Mouse (Mus musculus) retina, postnatal 7 days (tissue): ENCODE results near the gene D330020A13Rik.

Source experiments
- DNase-seq: peaks from one replicate; pipeline ENCODE4 v3.0.0-alpha.2; 2012; ENCODE audit warnings: low read depth, low spot score

The D330020A13Rik gene

DNA sequence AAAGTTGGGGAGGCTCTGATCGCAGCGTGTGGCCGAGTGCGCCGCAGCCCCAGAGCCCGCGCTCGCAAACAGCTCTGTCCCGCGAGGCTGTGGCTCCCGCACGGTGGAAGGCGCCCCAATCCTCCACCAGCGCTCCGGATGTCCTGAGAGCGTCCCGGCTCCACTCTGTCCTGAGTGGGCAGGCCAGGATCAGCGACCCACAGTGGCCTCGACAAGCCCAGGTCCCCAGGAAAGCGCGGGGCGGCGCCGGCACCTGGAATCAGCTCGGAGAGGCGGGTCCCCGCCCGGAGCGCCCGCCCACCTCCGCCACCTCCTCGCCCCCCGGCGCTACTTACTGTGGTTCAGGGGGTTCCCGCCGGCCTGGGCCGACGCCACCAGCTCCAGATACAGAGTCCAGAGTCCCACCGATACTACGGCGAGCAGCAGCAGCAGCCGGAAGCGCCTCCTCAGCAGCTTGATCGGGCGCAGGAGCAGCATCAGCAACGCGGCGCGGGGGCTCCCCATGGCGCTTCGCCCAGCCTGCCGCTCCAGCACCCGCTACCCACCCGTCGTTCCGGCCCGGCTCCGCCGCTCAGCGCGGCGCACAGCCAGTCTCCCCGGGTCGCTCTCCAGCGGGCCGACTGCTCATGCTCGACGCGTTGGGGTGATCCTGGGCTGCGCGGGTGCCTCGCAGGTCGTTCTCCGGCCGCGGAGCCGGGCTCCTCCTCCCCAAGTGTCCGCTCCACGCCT lies at the start of gene D330020A13Rik, which contains the start of gene B4galnt3:
D330020A13Rik (plus strand) TSS at position 309 of the 729 bp plus-strand sequence.
B4galnt3 (minus strand) TSS at position 504 of the 729 bp plus-strand sequence.
- peak; percentile 17 for DNase-seq

DNA sequence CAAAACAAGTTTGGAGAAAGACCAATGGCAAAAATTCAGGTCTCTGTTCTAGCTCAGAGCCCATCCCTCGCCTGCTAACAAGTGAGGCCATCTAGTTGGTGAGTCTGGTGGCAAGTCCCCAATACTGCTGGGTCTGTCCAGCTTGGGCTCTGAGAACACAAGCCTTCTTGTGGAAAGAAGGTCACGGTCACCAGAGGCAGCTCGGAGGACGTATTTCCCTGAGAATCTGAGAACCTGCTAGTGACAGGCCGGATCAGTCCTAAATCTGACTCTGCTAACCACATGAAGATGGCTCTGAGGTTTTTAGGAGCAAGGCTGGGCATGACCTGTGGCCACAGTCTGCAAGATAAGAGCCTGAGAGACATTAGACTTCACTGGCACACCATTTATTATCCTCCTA lies 47.5 kb upstream of the D330020A13Rik start:
- DNase-seq = no peak

DNA sequence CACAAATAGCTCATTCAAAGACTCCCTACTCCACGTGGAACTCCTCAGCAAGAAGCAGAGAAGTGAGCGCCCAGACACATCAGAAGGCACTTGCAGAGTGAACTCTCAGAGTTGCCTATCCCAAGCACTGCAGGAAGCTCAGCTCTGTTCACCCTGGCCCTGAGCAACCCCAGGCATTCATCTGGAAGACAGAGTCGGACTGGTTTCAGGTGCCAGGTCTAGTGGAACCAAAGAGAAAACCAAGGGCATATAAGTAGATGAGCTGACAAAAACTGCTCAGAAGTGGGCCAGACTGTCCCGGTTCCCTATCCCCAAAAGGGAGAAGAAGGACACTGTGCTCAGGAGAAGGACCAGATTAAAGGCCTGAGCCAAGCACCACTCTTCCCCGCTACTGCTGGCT lies 44.3 kb upstream of the D330020A13Rik start:
- DNase-seq = no peak

DNA sequence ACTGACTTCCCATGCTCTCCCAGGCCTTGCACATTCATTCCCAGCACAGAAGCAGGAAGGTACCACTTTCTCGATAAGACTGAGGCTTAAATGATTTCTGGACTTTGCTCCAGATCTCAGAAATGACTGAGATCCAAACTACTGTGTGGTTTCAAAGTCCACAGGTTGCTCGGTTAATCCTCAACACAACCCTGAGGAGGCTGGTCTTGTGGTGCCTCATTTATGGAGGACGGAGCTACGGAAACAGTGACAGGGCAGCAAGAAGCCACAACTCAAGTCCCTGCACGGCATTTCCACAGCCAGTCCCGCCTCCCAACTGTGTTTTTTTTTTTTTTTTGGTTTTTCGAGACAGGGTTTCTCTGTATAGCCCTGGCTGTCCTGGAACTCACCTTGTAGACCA lies 43.2 kb upstream of the D330020A13Rik start:
- DNase-seq = no peak

GRCm38 (mm10) chr6:120252741-120253140 lies 41.4 kb upstream of the D330020A13Rik start:
- DNase-seq = no peak

GRCm38 (mm10) chr6:120254640-120255039 lies 39.5 kb upstream of the D330020A13Rik start:
- DNase-seq = no peak

DNA sequence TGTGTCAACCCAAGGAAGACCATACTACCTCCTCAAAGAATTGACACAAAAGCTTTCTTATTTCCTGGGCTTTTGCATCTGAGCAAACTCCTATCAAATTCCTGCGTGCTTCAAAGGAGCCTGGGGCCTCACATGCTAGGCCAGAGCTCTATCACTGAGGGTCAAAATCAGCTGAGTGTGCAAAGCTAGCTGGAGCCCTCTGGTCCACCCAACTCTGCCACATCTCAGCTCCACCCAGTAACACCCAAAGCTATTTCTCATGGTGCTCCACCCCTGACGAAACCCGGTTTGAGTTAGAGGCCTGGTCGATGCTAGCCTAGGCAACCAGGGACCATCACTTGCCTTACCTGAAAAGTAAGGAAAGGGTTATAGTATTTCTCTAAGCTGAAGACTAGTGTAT lies 39.0 kb upstream of the D330020A13Rik start:
- DNase-seq = no peak

GRCm38 (mm10) chr6:120255701-120256100 lies 38.5 kb upstream of the D330020A13Rik start:
- no peak for DNase-seq

DNA sequence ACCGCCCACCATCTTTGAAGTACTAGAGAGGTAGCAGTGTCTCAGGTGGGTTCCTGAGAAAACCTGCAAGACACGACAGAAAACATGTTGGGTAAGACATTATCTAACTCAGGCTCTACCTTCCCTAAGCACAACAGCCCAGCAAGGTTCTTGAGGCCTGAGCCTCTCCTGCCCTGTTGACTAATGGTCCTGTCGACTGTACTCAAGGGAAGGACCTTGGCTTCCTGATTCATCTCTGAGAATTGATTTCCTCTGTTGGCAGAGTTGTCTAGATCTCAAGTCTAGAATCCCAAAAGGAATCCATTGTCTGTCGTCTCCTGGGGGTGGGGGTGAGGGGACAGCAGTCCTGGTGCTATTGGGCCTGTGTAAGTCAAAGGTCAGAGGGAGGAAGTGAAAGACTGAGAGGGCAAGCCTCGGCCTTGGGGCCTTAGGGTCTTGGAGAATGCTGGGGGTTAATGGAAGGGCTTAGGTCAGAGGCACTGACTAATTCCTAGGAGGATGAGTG lies 37.7 kb upstream of the D330020A13Rik start:
- DNase-seq = no peak

DNA sequence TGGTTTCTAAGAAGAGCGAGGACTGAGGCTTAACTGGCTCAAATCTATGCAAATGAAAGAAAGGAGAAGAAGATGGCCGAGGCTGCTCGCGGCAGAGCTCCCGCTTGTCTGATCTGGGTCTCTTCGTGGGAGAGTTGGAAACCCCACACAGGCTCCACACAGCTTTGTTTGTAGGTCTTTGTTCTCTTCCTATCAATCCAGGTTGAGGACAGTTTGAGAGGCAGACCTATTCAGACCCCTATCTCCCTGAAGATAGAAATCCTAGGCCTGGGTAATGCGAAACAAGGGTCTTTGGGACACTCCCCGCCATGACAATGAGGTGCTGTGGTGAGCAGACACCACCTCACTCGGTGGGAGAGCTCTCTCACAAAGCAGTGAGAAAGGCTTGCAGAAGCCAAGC lies 34.7 kb upstream of the D330020A13Rik start:
- DNase-seq = no peak

DNA sequence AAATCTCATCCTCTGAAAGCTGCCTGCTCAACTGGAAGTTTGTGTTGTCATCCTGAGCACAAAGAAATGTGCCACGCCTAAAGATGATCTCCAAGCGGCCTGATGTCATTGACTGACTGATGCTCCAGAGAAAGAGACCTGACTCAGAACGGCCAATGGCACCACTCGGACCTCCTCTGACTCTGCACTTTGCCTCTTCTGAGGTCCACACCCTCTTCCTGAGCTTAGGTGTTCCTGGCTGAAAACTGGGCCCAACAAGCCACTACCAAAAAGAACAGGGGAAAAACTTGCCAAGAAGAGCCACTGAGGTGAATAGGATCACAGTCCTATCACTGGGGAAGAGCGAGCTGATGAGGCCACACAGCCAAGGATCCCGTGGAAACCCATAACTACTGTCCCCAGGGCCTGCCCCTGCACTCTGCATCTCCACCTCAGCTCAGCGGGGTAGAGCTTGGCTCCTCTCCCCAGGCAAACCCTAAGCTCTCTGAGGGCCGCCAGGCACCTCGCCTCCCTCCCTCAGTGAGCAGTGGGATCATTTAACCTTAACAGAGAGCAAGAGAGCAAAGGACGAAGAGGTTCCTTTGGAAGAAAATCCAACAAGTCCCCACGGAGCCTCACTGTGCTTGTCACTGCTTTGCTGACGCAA lies 31.2 kb upstream of the D330020A13Rik start:
- no peak for DNase-seq

DNA sequence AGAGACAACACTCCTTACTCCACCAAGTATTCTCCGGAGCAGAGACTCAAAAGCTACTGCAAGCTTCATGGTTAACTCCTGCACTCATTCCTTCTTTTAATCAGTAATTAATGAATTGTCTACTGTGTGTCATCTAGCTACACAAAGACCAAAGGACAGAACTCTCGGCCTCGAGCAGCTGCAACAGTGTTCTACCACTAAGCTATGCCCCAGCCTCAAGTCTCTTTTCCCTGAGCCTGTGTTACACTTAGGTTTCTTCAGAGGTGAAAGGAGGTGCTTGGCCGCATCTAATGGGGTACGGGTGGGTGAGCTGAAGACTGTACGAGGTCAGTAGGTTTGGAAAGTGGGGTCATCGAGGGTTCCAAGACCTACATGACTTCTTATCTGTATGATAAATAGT lies 30.6 kb upstream of the D330020A13Rik start:
- no peak for DNase-seq

DNA sequence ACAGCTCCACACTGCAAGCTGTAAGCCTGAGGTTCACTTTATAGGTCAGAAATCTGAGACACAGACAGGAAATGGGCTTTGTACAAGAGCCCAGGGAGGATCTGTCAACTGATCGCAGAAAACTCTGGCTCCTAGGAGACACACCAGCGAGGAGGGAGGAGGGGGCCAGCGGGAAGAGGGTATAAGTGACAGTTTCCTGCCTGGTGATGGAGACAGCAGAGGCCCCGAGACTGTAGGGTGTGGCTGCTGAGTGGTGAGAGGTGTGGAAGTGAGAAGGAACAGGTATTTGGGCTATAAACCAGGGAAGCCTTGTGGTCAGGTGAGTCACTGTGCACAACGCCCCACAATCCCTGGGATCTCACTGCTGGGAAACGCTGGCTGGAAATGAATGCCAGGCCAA lies 30.0 kb upstream of the D330020A13Rik start:
- no peak for DNase-seq

DNA sequence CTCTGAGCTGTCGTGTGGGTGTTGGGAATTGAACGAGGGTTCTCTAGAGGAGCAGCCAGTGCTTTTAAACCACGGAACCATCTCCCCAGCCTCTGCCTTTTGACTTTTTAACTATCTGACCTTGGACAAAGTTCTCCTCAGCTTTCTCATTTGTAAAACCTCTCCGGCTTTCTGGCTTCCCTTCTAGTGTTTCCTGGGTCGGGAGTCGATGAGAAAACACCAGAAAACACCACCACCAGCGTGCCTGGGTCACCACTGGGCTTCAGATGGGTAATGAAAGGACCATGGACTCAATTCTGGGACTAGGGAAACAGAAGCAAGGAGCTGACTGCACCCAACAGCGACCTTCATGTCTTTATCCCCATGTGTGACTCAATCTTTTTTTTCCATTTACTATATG lies 20.0 kb upstream of the D330020A13Rik start:
- DNase-seq = no peak

GRCm38 (mm10) chr6:120274887-120275286 lies 19.3 kb upstream of the D330020A13Rik start:
- no peak for DNase-seq

DNA sequence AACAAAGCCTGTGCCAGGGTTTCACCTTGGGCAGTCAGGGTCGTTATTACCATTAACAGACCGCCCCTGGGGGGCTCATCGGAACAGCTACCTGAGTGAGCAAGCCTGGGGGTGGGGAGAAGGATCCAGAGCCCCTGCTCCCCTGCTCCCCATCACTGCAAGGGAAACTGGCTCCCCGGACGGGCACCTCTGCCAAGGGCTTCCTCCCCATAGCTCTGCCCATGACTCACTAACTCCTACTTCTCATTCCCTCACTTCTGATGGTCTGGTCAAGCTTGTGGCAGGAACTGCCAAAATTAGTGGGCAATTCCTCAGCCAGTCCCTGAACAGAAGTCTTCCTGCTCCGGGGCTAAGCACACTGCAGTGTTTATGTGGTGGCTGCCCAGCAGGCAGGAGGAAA lies 18.9 kb upstream of the D330020A13Rik start:
- no peak for DNase-seq

GRCm38 (mm10) chr6:120276874-120277449 lies 17.2 kb upstream of the D330020A13Rik start:
- no peak for DNase-seq

DNA sequence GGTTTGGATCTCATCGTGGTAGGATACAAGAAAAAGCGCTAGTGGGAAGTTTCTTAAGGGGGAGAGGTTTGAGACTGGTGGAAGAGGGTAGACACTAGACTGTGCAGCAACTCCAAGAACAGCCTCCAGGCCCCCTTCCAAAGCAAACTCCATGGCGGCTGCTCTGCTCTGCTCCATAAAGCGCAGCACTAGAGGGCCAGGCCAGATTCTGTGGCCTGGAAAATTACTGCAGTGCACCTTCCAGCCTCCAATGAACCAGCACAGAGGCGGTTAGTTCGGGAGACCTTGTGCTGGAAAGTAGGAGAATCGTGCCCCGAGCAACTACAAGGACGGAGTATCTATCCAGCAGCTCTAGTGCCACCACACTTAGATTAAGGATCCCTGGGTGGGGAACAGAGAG lies 6.9 kb upstream of the D330020A13Rik start:
- no peak for DNase-seq

GRCm38 (mm10) chr6:120288541-120288940 lies 5.6 kb upstream of the D330020A13Rik start:
- no peak for DNase-seq

- no peak for DNase-seq
These were observed 4.7 kb upstream of the D330020A13Rik start for GRCm38 (mm10) chr6:120289430-120289829.

- no peak for DNase-seq
These were observed 2.7 kb upstream of the D330020A13Rik start for GRCm38 (mm10) chr6:120291396-120292009.

DNA sequence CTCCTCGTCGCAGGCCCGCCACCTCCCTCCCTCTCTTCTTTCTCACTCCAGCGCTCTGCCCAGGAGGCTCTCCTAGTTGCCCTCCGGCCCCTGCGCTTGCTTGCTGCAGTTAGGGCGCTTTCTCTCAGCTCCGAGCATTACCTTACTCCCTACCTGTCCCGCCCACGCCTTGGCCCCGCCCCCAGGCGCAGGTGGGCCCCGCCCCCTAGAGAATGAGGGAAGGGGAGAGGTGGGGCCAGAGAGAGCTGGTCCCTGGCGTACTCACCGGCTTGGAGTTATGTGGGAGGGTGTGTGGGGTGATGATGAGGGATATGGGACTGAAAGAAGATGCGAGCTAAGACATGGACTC lies 595 bp downstream of the D330020A13Rik start:
- DNase-seq = peak; percentile 11
